Mouse (Mus musculus): ENCODE data around the gene Tas1r3.

Tas1r3 gene

GRCm38 (mm10) chr4:155887674-155888073 lies 24.5 kb upstream of the Tas1r3 start:
- DNase-seq (ENCODE audit: low read depth, low spot score): no peak

- no peak for DNase-seq (ENCODE audit: low read depth, low spot score)
Observed at GRCm38 (mm10) chr4:155886330-155886729, 23.2 kb upstream of the Tas1r3 start.

- no peak for DNase-seq (ENCODE audit: low read depth, low spot score)
Observed at GRCm38 (mm10) chr4:155883587-155883986, 20.4 kb upstream of the Tas1r3 start.

GRCm38 (mm10) chr4:155871404-155871803 lies 8.2 kb upstream of the Tas1r3 start:
- no peak for DNase-seq (ENCODE audit: low read depth, low spot score)

- DNase-seq (ENCODE audit: low read depth, low spot score): peak; percentile 94
Observed at GRCm38 (mm10) chr4:155869317-155870033, 6.3 kb upstream of the Tas1r3 start, which contains the start of the genes Cptp and Ints11. TSS of gene Cptp (minus strand) at chr4:155869440. TSS of gene Ints11 (plus strand) at chr4:155869546.

- no peak for DNase-seq (ENCODE audit: low read depth, low spot score)
Observed at GRCm38 (mm10) chr4:155868614-155869298, 5.6 kb upstream of the Tas1r3 start.

GRCm38 (mm10) chr4:155861787-155862186 lies 1.4 kb downstream of the Tas1r3 start:
- no peak for DNase-seq (ENCODE audit: low read depth, low spot score)

- peak; percentile 76 for DNase-seq (ENCODE audit: low read depth, low spot score)
Observed at GRCm38 (mm10) chr4:155859318-155859717, 3.8 kb downstream of the Tas1r3 start.

- DNase-seq (ENCODE audit: low read depth, low spot score): no peak
Observed at GRCm38 (mm10) chr4:155856881-155857280, 6.3 kb downstream of the Tas1r3 start.

GRCm38 (mm10) chr4:155856071-155856470 lies 7.1 kb downstream of the Tas1r3 start:
- no peak for DNase-seq (ENCODE audit: low read depth, low spot score)

GRCm38 (mm10) chr4:155854991-155855390 lies 8.2 kb downstream of the Tas1r3 start:
- DNase-seq (ENCODE audit: low read depth, low spot score): no peak

GRCm38 (mm10) chr4:155853421-155853820 lies 9.7 kb downstream of the Tas1r3 start:
- no peak for DNase-seq (ENCODE audit: low read depth, low spot score)

GRCm38 (mm10) chr4:155851951-155852411 lies 11.2 kb downstream of the Tas1r3 start:
- no peak for DNase-seq (ENCODE audit: low read depth, low spot score)

GRCm38 (mm10) chr4:155851368-155851767 lies 11.8 kb downstream of the Tas1r3 start:
- no peak for DNase-seq (ENCODE audit: low read depth, low spot score)

GRCm38 (mm10) chr4:155849792-155850451 lies 13.2 kb downstream of the Tas1r3 start:
- DNase-seq (ENCODE audit: low read depth, low spot score): no peak

- no peak for DNase-seq (ENCODE audit: low read depth, low spot score)
Observed at GRCm38 (mm10) chr4:155849391-155849790, 13.8 kb downstream of the Tas1r3 start.

GRCm38 (mm10) chr4:155848434-155849095 lies 14.6 kb downstream of the Tas1r3 start:
- peak; percentile 41 for DNase-seq (ENCODE audit: low read depth, low spot score)

- no peak for DNase-seq (ENCODE audit: low read depth, low spot score)
Observed at GRCm38 (mm10) chr4:155847591-155848352, 15.4 kb downstream of the Tas1r3 start.

- DNase-seq (ENCODE audit: low read depth, low spot score): peak; percentile 83
Observed at GRCm38 (mm10) chr4:155846871-155847578, 16.1 kb downstream of the Tas1r3 start, which contains the start of gene Dvl1. TSS of gene Dvl1 (plus strand) at chr4:155847402.

GRCm38 (mm10) chr4:155843231-155843630 lies 19.9 kb downstream of the Tas1r3 start:
- no peak for DNase-seq (ENCODE audit: low read depth, low spot score)
